Mouse (Mus musculus): Measurements from ENCODE around the gene Hmgn5. TPM values are rescaled to one million over a fixed set of nuclear protein-coding genes. Genes with fewer than 3 reads are reported as not detected.
A peak's percentile ranks its signal among the peaks of the same experiment; 100 is the strongest.

Hmgn5 gene
- polyA plus RNA-seq (2015; fragmentation: Nextera tagmentation; extraction: Ambion mirVana): 25.7 TPM in 2 replicates

DNA sequence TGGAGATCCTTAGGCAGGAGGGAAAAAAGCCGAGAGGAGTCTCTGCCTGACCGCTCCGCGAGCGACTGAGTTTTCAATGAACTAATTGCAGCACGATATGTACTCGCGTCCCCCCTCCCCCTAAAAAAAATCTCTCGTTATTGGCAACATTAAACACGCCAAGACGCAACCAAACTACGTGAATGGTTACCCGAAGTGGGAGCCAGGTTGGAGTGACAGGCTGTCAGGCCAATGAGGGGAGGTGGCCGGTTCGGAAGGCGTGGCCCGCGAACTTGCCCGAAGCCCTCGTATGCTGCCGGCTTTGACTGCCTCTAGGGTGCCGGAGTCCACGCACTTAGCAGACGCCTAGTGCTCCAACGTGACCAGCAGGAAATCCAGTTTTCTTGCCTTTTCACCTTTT, at the start of gene Hmgn5:
TSS of gene Hmgn5 (minus strand) at position 122 of the 400 bp plus-strand sequence.
- no peaks in the 10 kb centered on the region for H3K36me3 ChIP-seq
- no peaks in the 10 kb centered on the region for H3K27me3 ChIP-seq
- peak within 1 kb of the TSS; percentile 64 for H3K27ac ChIP-seq
- peak within 1 kb of the TSS; percentile 59 for H3K4me2 ChIP-seq
- peak; percentile 96 for ATAC-seq (ENCODE audit: insufficient number of reproducible peaks, insufficient read depth, low FRiP score, low TSS enrichment, low read depth)
- peak within 1 kb of the TSS; percentile 49 for H3K4me3 ChIP-seq
- WGBS: 27% methylated on average over 25 of the region's 25 CpGs
- no peaks in the 10 kb centered on the region for H3K9me3 ChIP-seq
- H3K4me1 ChIP-seq: no peaks in the 10 kb centered on the region
- peak within 1 kb of the TSS; percentile 61 for H3K9ac ChIP-seq

DNA sequence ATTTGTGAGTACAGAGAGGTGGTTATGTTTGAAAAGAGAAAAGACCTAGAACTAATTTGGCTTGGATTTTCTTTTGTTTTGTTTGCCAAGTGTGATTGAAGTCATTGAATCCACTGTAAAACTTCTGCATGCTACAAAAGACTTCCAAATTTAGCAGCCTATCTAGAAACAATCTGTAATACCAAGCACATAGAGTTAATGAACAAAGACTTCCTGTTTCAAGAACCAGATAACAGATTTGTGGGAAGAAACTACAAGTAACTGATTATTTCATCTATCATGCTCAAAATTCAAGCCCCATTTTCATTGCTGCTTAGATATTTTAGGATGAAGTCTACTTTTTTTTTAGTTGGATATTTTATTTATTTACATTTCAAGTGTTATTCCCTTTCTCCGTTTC, 34.6 kb upstream of the Hmgn5 start:
- ATAC-seq (ENCODE audit: insufficient number of reproducible peaks, insufficient read depth, low FRiP score, low TSS enrichment, low read depth): no peak
- H3K4me1 ChIP-seq: no peaks in the 10 kb centered on the region
- WGBS: 64% methylated on average over 1 of the region's 1 CpGs

DNA sequence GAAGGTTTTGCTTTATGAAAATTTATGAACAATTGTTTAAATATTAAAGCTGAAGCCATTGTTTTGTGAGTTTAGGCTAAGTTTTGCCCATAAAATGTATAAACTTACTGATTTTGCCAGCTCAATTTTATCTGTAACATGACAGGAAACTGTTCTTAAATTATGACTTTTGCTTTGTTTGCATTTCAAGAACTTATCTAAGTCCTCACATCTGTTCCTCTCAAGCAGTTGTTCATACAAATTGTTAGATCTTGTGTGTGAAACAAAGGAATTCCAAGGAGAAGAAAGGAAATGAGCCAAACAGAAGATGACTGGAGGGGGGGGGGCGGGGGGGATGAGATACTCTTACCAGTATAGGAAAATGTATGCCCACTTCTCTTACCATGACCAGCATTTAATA, 13.0 kb upstream of the Hmgn5 start:
- Histone ChIP-seq H3K4me2 (no peak overlapping the region), H3K27ac (no peak overlapping the region), H3K4me3 (no peak overlapping the region), H3K9ac (no peak overlapping the region), H3K9me3 (no peaks in the 10 kb centered on the region), H3K4me1 (no peaks in the 10 kb centered on the region), H3K36me3 (no peaks in the 10 kb centered on the region), H3K27me3 (no peaks in the 10 kb centered on the region)
- ATAC-seq (ENCODE audit: insufficient number of reproducible peaks, insufficient read depth, low FRiP score, low TSS enrichment, low read depth): no peak
- WGBS: 56% methylated on average over 1 of the region's 1 CpGs

More for the DNA sequence above, 34.6 kb upstream of the Hmgn5 start:
- Histone ChIP-seq H3K27ac (no peak overlapping the region), H3K27me3 (no peaks in the 10 kb centered on the region), H3K4me3 (no peak overlapping the region), H3K9ac (no peak overlapping the region), H3K4me2 (no peak overlapping the region), H3K36me3 (no peaks in the 10 kb centered on the region), H3K9me3 (no peaks in the 10 kb centered on the region)

DNA sequence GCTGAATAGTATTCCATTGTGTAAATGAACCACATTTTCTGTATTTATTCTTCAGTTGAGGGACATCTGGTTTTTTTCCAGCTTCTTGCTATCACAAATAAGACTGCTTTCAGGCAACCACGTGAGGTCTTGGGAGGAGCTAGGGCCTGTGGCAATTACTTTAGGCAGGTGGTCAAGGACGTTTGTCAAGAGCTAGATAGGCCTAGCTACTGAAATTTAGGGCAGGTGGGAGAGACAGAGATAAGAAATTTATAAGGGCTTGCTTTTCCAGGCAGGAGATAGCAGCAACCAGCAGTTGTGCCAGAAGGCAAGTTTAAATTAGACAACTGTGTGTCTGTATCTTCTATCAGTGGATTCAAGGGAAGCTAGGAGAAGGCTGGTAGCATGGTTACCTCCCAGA, 7.7 kb upstream of the Hmgn5 start:
- no peak overlapping the region for H3K4me3 ChIP-seq
- H3K9ac ChIP-seq: no peak overlapping the region
- H3K27me3 ChIP-seq: no peaks in the 10 kb centered on the region
- 49% methylated on average over 2 of the region's 2 CpGs for WGBS
- H3K4me2 ChIP-seq: no peak overlapping the region
- no peaks in the 10 kb centered on the region for H3K36me3 ChIP-seq
- no peaks in the 10 kb centered on the region for H3K9me3 ChIP-seq
- no peaks in the 10 kb centered on the region for H3K4me1 ChIP-seq
- no peak for ATAC-seq (ENCODE audit: insufficient number of reproducible peaks, insufficient read depth, low FRiP score, low TSS enrichment, low read depth)
- no peak overlapping the region for H3K27ac ChIP-seq

DNA sequence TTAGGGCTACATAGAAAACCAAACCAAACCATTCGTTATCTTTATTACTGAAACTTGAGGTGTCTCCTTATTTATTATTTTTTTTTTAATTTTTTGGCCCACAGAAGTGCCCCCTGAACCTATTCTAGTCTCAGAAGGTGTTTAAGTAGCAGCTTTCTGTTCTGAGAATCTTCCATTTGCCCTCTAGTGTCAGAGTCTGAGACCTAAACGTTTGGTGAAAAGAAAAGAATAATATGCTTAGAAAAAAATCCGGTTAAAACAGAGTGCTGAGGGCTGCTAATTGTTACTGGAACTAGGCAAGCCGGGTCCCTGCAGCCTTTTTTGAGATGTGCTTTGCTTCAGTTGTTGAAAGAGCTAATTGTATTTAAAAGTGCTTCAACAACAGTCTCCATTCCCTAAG, 962 bp upstream of the Hmgn5 start:
- Histone ChIP-seq H3K36me3 (no peaks in the 10 kb centered on the region), H3K4me2 (peak overlapping the region; percentile 52), H3K27me3 (no peaks in the 10 kb centered on the region), H3K9ac (no peak overlapping the region), H3K4me3 (peak overlapping the region; percentile 49), H3K9me3 (no peaks in the 10 kb centered on the region), H3K27ac (peak overlapping the region; percentile 57; the same call in 1 of the 2 replicates), H3K4me1 (no peaks in the 10 kb centered on the region)
- ATAC-seq (ENCODE audit: insufficient number of reproducible peaks, insufficient read depth, low FRiP score, low TSS enrichment, low read depth): no peak
- 33% methylated on average over 4 of the region's 4 CpGs for WGBS

DNA sequence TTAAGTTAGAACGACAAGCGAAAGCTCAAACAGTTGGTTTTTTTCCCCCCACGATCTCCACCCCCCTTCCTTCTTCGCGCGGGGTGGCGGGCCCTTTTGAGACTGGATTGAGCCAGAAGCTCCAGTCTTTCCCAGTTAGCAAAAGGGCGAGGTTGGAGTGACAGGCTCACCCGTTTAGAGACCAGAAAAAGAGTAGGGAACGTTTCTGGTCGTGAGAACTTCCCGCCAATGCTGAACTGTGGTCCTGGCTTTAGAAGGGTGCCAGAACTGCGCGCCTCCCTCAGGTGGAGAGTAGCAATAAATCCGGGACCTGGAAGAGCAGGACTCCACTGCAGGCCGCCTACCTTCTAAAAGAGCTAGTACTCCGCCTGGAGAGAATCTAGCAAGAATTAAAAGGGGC, 482 bp upstream of the Hmgn5 start:
- Histone ChIP-seq H3K4me2 (peak overlapping the region; percentile 52), H3K9ac (peak overlapping the region; percentile 60)
- WGBS: 15% methylated on average over 17 of the region's 17 CpGs

DNA sequence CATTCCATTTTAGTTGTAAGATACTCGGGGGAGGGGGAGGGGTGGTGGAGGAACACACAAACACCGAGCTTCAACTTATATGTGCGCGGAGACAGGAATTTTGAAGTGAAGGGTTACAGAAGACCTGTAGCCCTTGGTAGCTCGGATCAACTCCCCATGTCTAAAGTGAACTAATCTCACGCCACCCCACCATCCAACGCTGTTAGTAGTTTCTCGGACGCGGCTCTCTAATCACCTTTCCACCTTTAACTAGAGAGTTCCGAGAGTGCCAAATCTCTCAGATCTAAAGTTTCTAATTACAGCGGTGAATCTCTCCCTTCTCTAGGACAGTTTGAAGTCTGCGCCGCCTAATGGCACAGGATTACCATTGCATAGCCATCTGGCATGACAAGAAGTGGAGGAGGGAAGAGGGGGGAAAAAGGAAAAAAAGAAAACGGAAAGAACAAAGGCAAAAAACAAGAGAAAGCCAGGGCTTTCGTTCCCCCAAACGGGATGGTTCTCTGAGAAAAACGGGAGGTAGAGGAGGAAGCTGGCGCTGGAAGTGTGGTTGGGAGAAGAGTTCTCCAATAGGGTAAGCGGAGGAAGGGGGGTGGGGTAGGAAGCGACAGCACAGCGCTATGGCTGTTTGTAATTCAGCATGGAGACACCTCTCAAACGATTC, 703 bp downstream of the Hmgn5 start:
- H3K4me1 ChIP-seq: no peaks in the 10 kb centered on the region
- peak overlapping the region; percentile 49 for H3K4me3 ChIP-seq
- H3K36me3 ChIP-seq: no peaks in the 10 kb centered on the region
- no peaks in the 10 kb centered on the region for H3K9me3 ChIP-seq
- no peaks in the 10 kb centered on the region for H3K27me3 ChIP-seq
- WGBS: 29% methylated on average over 23 of the region's 23 CpGs
- peak overlapping the region; percentile 59 for H3K4me2 ChIP-seq
- H3K27ac ChIP-seq: peak overlapping the region; percentile 64
- H3K9ac ChIP-seq: peak overlapping the region; percentile 61
- peak; percentile 77; the same call in 1 of the 2 replicates for ATAC-seq (ENCODE audit: insufficient number of reproducible peaks, insufficient read depth, low FRiP score, low TSS enrichment, low read depth)

More for the DNA sequence above, 482 bp upstream of the Hmgn5 start:
- no peaks in the 10 kb centered on the region for H3K9me3 ChIP-seq
- no peaks in the 10 kb centered on the region for H3K4me1 ChIP-seq
- H3K36me3 ChIP-seq: no peaks in the 10 kb centered on the region
- peak overlapping the region; percentile 57 for H3K27ac ChIP-seq
- H3K4me3 ChIP-seq: peak overlapping the region; percentile 49
- peak; percentile 82 for ATAC-seq (ENCODE audit: insufficient number of reproducible peaks, insufficient read depth, low FRiP score, low TSS enrichment, low read depth)
- no peaks in the 10 kb centered on the region for H3K27me3 ChIP-seq

DNA sequence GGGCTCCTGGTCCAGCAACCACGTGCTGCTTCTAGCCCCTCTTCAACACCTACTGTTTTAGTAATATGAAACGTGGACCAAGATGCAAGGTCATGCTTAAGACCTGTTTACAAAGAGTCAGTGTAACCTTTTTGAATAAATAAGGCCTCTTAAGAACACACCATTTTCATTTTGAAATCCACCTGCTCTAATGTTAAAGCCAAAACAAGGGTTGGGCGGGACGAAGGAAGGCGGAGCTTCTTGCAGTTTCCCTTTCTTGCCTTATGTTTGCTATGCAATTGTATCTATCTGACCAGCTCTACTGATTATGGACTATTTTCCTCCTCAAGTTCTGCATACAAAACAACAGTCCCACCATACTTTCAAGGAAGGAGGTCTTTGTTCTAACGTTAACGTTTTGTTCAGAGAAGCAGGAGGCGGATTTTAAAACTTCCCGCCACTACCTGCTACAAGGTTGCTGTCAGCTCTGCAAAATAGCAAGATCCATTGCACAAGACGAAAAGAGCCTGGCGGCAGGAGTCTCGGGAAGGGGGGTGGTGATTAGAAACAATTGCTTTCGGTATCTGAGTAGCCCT, 1.5 kb downstream of the Hmgn5 start:
- ATAC-seq (ENCODE audit: insufficient number of reproducible peaks, insufficient read depth, low FRiP score, low TSS enrichment, low read depth): no peak
- H3K36me3 ChIP-seq: no peaks in the 10 kb centered on the region
- WGBS: 37% methylated on average over 13 of the region's 13 CpGs

DNA sequence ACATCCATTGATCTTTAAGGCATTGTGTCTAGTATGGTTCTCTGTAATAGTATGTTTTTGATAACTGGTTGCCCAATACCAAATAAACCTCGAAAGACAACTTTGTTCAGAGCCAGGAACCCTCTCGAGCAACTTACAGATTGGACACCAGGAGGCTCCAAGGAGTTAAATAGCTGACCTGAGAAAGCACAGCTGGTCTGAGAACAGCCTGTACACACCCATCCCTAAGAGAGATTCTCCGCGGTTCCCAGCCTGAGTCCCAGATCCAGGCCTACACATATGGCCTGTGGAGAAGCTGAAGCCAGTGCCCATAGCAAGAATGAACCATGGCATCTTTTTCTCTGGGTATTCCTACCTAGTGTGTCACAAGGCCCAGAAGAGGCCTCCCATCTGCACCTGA, 11.9 kb downstream of the Hmgn5 start:
- 70% methylated on average over 4 of the region's 4 CpGs for WGBS
- Histone ChIP-seq H3K27me3 (no peaks in the 10 kb centered on the region), H3K4me1 (no peaks in the 10 kb centered on the region), H3K4me3 (no peak overlapping the region), H3K9ac (no peak overlapping the region), H3K36me3 (no peaks in the 10 kb centered on the region), H3K4me2 (no peak overlapping the region), H3K27ac (no peak overlapping the region), H3K9me3 (no peaks in the 10 kb centered on the region)
- no peak for ATAC-seq (ENCODE audit: insufficient number of reproducible peaks, insufficient read depth, low FRiP score, low TSS enrichment, low read depth)

More for the DNA sequence above, 1.5 kb downstream of the Hmgn5 start:
- H3K9ac ChIP-seq: 0 out of 2 replicates have a peak overlapping the region, but pooled peaks have one; percentile 46
- H3K27ac ChIP-seq: no peak overlapping the region
- no peaks in the 10 kb centered on the region for H3K4me1 ChIP-seq
- peak overlapping the region; percentile 59 for H3K4me2 ChIP-seq
- H3K9me3 ChIP-seq: no peaks in the 10 kb centered on the region
- H3K27me3 ChIP-seq: no peaks in the 10 kb centered on the region
- peak overlapping the region; percentile 49 for H3K4me3 ChIP-seq

Other genes starting within 250 kb of the Hmgn5 start
- 4.5 and 5.4 TPM in 2 replicates for gene Brwd3, start 179.0 kb downstream of the Hmgn5 start, polyA plus RNA-seq (2015; fragmentation: Nextera tagmentation; extraction: Ambion mirVana)
- gene Sh3bgrl, start 82.0 kb upstream of the Hmgn5 start, polyA plus RNA-seq (2015; fragmentation: Nextera tagmentation; extraction: Ambion mirVana): 196 and 202 TPM in 2 replicates
- gene Gm6377, start 183.4 kb upstream of the Hmgn5 start, polyA plus RNA-seq (2015; fragmentation: Nextera tagmentation; extraction: Ambion mirVana): not detected in 2 replicates